ENCODE assay signal across 8 mouse cellular contexts in the genomic region with DNA sequence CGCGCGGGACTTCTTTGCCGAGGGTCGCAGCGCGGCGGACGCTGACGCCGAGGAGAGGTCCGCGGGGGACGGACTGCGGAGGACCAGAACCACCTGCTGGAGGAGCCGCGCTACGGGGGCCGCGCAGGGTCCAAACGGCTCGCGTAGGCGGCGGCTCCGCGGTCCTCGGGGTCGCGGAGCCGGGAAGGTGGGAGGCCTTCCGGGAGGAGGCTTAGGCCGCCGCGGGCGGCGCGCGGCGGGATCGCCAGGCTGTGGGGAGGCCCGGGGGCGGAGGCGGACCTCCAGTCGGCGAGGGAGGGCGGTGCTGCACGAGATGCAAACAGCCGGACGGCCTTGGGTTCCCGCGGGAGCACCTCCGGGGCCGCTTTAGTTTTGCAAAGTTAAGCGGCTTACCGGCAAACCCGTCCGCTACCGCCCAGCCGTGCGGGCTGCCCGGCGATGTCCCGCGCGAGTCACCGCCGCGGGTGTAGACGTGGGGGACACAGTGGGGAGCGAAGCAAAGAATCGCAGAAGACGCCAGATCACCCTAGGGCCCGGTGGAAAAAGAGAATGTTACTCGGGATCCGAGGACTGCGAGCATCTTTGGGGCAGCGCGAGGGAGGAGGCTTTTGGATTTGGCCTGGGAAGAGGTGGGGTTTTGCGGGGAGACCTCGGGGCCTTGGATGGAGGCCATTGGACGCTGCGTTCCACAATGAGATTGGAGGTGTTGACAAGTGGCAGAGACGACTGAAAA. TPM values are rescaled to one million over a fixed set of nuclear protein-coding genes. Genes with fewer than 3 reads are reported as not detected.
DNase-seq lines count a peak whose midpoint lies in the region.

No protein-coding gene starts in this region.

- under 1% methylated on average over 84 of the region's 84 CpGs for WGBS in hindbrain, embryonic 10.5 days

- DNase-seq in MN1 (ENCODE audit: low spot score), result peak; percentile 87
- DNase-seq in cerebellum, adult 18-20 months, result peak; percentile 50 to 69
- peak; percentile 70 for DNase-seq in forelimb bud, embryonic 11.5 days (ENCODE audit: low read depth, low spot score)
- DNase-seq in hindbrain, embryonic 10.5 days (ENCODE audit: low spot score), result peak; percentile 80
- peak; percentile 33 to 40 for DNase-seq in layer of hippocampus, postnatal 25 days (ENCODE audit: extremely low spot score in 1 of 2, low spot score in 1 of 2)
- peak; percentile 59 for DNase-seq in lung, postnatal 25 days (ENCODE audit: low spot score)
- DNase-seq in right cerebral cortex, adult 2 months (ENCODE audit: low spot score in 2 of 2), result peak; percentile 26 to 51
- DNase-seq in urinary bladder, postnatal 10 days (ENCODE audit: low spot score), result peak; percentile 15

- H3K27me3 ChIP-seq in hindbrain, embryonic 10.5 days (ENCODE audit: insufficient read depth, poor library complexity, severe bottlenecking), result peaks cover 14% of the 10 kb centered on the region

- peak overlapping the region; percentile 92 for H3K27ac ChIP-seq in hindbrain, embryonic 10.5 days

- peaks cover 35% of the 10 kb centered on the region for H3K4me1 ChIP-seq in hindbrain, embryonic 10.5 days (replicated peaks)

- peak overlapping the region; percentile 89 for H3K4me3 ChIP-seq in hindbrain, embryonic 10.5 days

- no peaks in the 10 kb centered on the region for H3K9me3 ChIP-seq in hindbrain, embryonic 10.5 days

- H3K36me3 ChIP-seq in hindbrain, embryonic 10.5 days, result no peaks in the 10 kb centered on the region

RNA-seq across cellular contexts. Expression of gene Gkap1, which starts 1.1 kb away (rescaled TPM):
- 23.2 and 23.6 TPM in 2 replicates for polyA plus RNA-seq in hindbrain, embryonic 10.5 days (2016; fragmentation: Nextera tagmentation; extraction: Ambion mirVana)
- 10 to 100 TPM; 22.8 to 23.7 TPM for total RNA-seq in layer of hippocampus, postnatal 25 days (2021)

RNA-seq across cellular contexts. Expression of gene Ubqln1, which starts 59.0 kb away (rescaled TPM):
- polyA plus RNA-seq in hindbrain, embryonic 10.5 days (2016; fragmentation: Nextera tagmentation; extraction: Ambion mirVana), result 134 and 142 TPM in 2 replicates
- total RNA-seq in layer of hippocampus, postnatal 25 days (2021), result 100 to 1,000 TPM; 136 to 145 TPM

Comparison
In these comparisons a context has a peak if more than half of its experiments do, and no peak if none do; other contexts are left out.
1. Peak in every context shown above with its lines: DNase-seq, H3K4me3 ChIP-seq and H3K27ac ChIP-seq.
2. DNase-seq: peak in every context shown above with its lines; median percentile 87 in MN1; 80 in hindbrain, embryonic 10.5 days; 70 in forelimb bud, embryonic 11.5 days; 60 in cerebellum, adult 18-20 months; 59 in lung, postnatal 25 days; 38 in right cerebral cortex, adult 2 months; 36 in layer of hippocampus, postnatal 25 days; 15 in urinary bladder, postnatal 10 days.